19 mouse cellular contexts compared by ENCODE assay signal in genomic region chr17:70034862-70035261, GRCm38 (mm10).
DNase-seq lines count a peak whose midpoint lies in the region; ATAC-seq and TF ChIP-seq lines count a peak whose summit lies in the region.
"Had no signal": no experiment of that assay in that cellular context is flagged by ENCODE, and none has a peak within 500 bp of the region (broad histone marks: within the 10 kb centered on the region; RNA-seq: fewer than 3 reads in every experiment).

No protein-coding gene starts in this region.

- H3K9me3 ChIP-seq in intestine, embryonic 15.5 days = no peaks in the 10 kb centered on the region
- H3K9me3 ChIP-seq in intestine, postnatal 0 days (ENCODE audit: control insufficient read depth) = no peaks in the 10 kb centered on the region
- no peaks in the 10 kb centered on the region for H3K9me3 ChIP-seq in neural tube, embryonic 15.5 days (replicated peaks)
- H3K9me3 ChIP-seq: heart, embryonic 10.5 days; limb, embryonic 15.5 days had no signal

- no peak overlapping the region for H3K4me3 ChIP-seq in intestine, embryonic 15.5 days (replicated peaks)
- H3K4me3 ChIP-seq in intestine, postnatal 0 days (ENCODE audit: low read depth, low read length) = no peak overlapping the region
- no peak overlapping the region for H3K4me3 ChIP-seq in neural tube, embryonic 15.5 days (replicated peaks)
- H3K4me3 ChIP-seq in thymus, adult 2 months (ENCODE audit: control insufficient read depth, insufficient read depth, low read length) = no peak overlapping the region
- H3K4me3 ChIP-seq: erythroblast, embryonic 14.5 days; heart, embryonic 10.5 days; left cerebral cortex, adult 2 months; limb, embryonic 15.5 days; megakaryocyte, embryonic 14.5 days had no signal

- TF ChIP-seq CTCF in intestine, postnatal 0 days (IDR thresholded peaks at IDR 0.05; ENCODE audit: low read depth) = no peak
- TF ChIP-seq CTCF in thymus, adult 2 months (IDR thresholded peaks at IDR 0.05; ENCODE audit: borderline replicate concordance, control insufficient read depth, extremely low read depth, insufficient read depth, low read length, poor library complexity) = no peak

- ATAC-seq in intestine, embryonic 15.5 days = peak; percentile 41; the same call in 1 of the 2 replicates
- no peak for ATAC-seq in intestine, postnatal 0 days
- peak; percentile 77 for ATAC-seq in neural tube, embryonic 15.5 days (ENCODE audit: low FRiP score)

- no peak overlapping the region for H3K27ac ChIP-seq in intestine, embryonic 15.5 days
- H3K27ac ChIP-seq in intestine, postnatal 0 days (ENCODE audit: low read depth, low read length) = no peak overlapping the region
- no peak overlapping the region for H3K27ac ChIP-seq in neural tube, embryonic 15.5 days (replicated peaks)
- H3K27ac ChIP-seq in thymus, adult 2 months (ENCODE audit: control insufficient read depth, insufficient read depth, low read length) = no peak overlapping the region
- H3K27ac ChIP-seq: heart, embryonic 10.5 days; left cerebral cortex, adult 2 months; limb, embryonic 15.5 days had no signal

- H3K4me1 ChIP-seq in intestine, embryonic 15.5 days (replicated peaks) = no peaks in the 10 kb centered on the region
- H3K4me1 ChIP-seq in intestine, postnatal 0 days (replicated peaks; ENCODE audit: control insufficient read depth, insufficient read depth, low read length) = no peaks in the 10 kb centered on the region
- H3K4me1 ChIP-seq in neural tube, embryonic 15.5 days = peaks cover 9% of the 10 kb centered on the region; the same call in 1 of the 2 replicates
- H3K4me1 ChIP-seq in thymus, adult 2 months (replicated peaks; ENCODE audit: control insufficient read depth, insufficient read depth, low read length) = no peaks in the 10 kb centered on the region
- H3K4me1 ChIP-seq: heart, embryonic 10.5 days; limb, embryonic 15.5 days; megakaryocyte, embryonic 14.5 days had no signal

- no peaks in the 10 kb centered on the region for H3K27me3 ChIP-seq in intestine, embryonic 15.5 days (replicated peaks)
- no peaks in the 10 kb centered on the region for H3K27me3 ChIP-seq in intestine, postnatal 0 days (replicated peaks; ENCODE audit: control insufficient read depth, insufficient read depth, low read length)
- no peaks in the 10 kb centered on the region for H3K27me3 ChIP-seq in neural tube, embryonic 15.5 days (replicated peaks)
- H3K27me3 ChIP-seq in thymus, adult 2 months (ENCODE audit: control insufficient read depth, insufficient read depth, low read length) = no peaks in the 10 kb centered on the region
- H3K27me3 ChIP-seq: limb, embryonic 15.5 days; megakaryocyte, embryonic 14.5 days had no signal

- no peaks in the 10 kb centered on the region for H3K36me3 ChIP-seq in intestine, embryonic 15.5 days
- H3K36me3 ChIP-seq in intestine, postnatal 0 days (ENCODE audit: control insufficient read depth, insufficient read depth) = no peaks in the 10 kb centered on the region
- no peaks in the 10 kb centered on the region for H3K36me3 ChIP-seq in neural tube, embryonic 15.5 days
- no peaks in the 10 kb centered on the region for H3K36me3 ChIP-seq in thymus, adult 2 months (ENCODE audit: control insufficient read depth, insufficient read depth, low read length)
- H3K36me3 ChIP-seq: G1E; heart, embryonic 10.5 days; limb, embryonic 15.5 days had no signal

- 41% methylated on average over 2 of the region's 2 CpGs for WGBS in intestine, embryonic 15.5 days
- WGBS in intestine, postnatal 0 days = 30% methylated on average over 2 of the region's 2 CpGs
- 58% methylated on average over 2 of the region's 2 CpGs for WGBS in neural tube, embryonic 15.5 days
- 80% methylated on average over 2 of the region's 2 CpGs for WGBS in thymus, adult 2 months

- no peak for TF ChIP-seq POLR2A in thymus, adult 2 months (IDR thresholded peaks at IDR 0.05; ENCODE audit: control insufficient read depth, extremely low read depth, insufficient read depth, low read length, poor library complexity)

- H3K9ac ChIP-seq in intestine, embryonic 15.5 days = no peak overlapping the region
- H3K9ac ChIP-seq in intestine, postnatal 0 days (ENCODE audit: low read depth, low read length) = no peak overlapping the region
- H3K9ac ChIP-seq in neural tube, embryonic 15.5 days (replicated peaks) = no peak overlapping the region
- H3K9ac ChIP-seq: limb, embryonic 15.5 days had no signal

- no peak overlapping the region for H3K4me2 ChIP-seq in intestine, embryonic 15.5 days (replicated peaks)
- H3K4me2 ChIP-seq in intestine, postnatal 0 days (replicated peaks; ENCODE audit: low read depth) = no peak overlapping the region
- H3K4me2 ChIP-seq in neural tube, embryonic 15.5 days = no peak overlapping the region
- H3K4me2 ChIP-seq: limb, embryonic 15.5 days had no signal

- peak; percentile 17 to 78 for DNase-seq in layer of hippocampus, adult 18-20 months (ENCODE audit: low spot score in 2 of 2)
- no peak for DNase-seq in layer of hippocampus, postnatal 36 days
- no peak for DNase-seq in neural tube, embryonic 10.5 days (ENCODE audit: extremely low spot score, low spot score)
- peak; percentile 57 for DNase-seq in layer of hippocampus, adult 9-11 months
- DNase-seq in thymus, adult 2 months = no peak
- DNase-seq: cerebellum, postnatal 10 days; gastrocnemius, postnatal 36 days; lung, adult 18-20 months; right cerebral cortex, postnatal 25 days; thymus, postnatal 4 days had no signal

Comparison
In these comparisons a context has a peak if more than half of its experiments do, and no peak if none do; other contexts are left out.
1. DNase-seq: peak in layer of hippocampus, adult 18-20 months (2 of 2) and layer of hippocampus, adult 9-11 months (single experiment); none in layer of hippocampus, postnatal 36 days (0 of 2), neural tube, embryonic 10.5 days (single experiment) and thymus, adult 2 months (single experiment).